Mouse (Mus musculus): ENCODE measurements around the gene Lrrc17. TPM values are rescaled to one million over a fixed set of nuclear protein-coding genes. Genes with fewer than 3 reads are reported as not detected.
"Not testable (repeated sequence)": the region's sequence is repeated elsewhere in the genome, so short reads cannot be mapped to it uniquely, and the experiment has no call there.

Gene Lrrc17
- polyA plus RNA-seq, 1 experiment from 2014 or later: 16.8 TPM

GRCm38 (mm10) chr5:21586763-21587162 lies 43.4 kb downstream of the Lrrc17 start:
- H3K36me3 ChIP-seq (replicated peaks): no peaks in the 10 kb centered on the region
- H3K4me3 ChIP-seq (replicated peaks): no peak overlapping the region
- WGBS: 55% methylated on average over 6 of the region's 6 CpGs
- no peak overlapping the region for H3K9ac ChIP-seq
- no peaks in the 10 kb centered on the region for H3K4me1 ChIP-seq
- no peak for ATAC-seq (ENCODE audit: low FRiP score)
- no peak overlapping the region for H3K27ac ChIP-seq
- H3K4me2 ChIP-seq: no peak overlapping the region
- H3K27me3 ChIP-seq: no peaks in the 10 kb centered on the region
- H3K9me3 ChIP-seq: no peaks in the 10 kb centered on the region

- H3K9me3 ChIP-seq: no peaks in the 10 kb centered on the region
- H3K27me3 ChIP-seq: no peaks in the 10 kb centered on the region
- no peak overlapping the region for H3K9ac ChIP-seq
- no peak overlapping the region for H3K27ac ChIP-seq
- no peak overlapping the region for H3K4me2 ChIP-seq
- no peaks in the 10 kb centered on the region for H3K4me1 ChIP-seq
- H3K36me3 ChIP-seq (replicated peaks): no peaks in the 10 kb centered on the region
- no peak for ATAC-seq (ENCODE audit: low FRiP score)
- H3K4me3 ChIP-seq (replicated peaks): no peak overlapping the region
- 86% methylated on average over 7 of the region's 7 CpGs for WGBS
Observed at GRCm38 (mm10) chr5:21587683-21588082, 44.3 kb downstream of the Lrrc17 start.

GRCm38 (mm10) chr5:21588220-21588619 lies 44.9 kb downstream of the Lrrc17 start:
- WGBS: 91% methylated on average over 13 of the region's 13 CpGs
- Histone ChIP-seq H3K9ac (no peak overlapping the region), H3K9me3 (no peaks in the 10 kb centered on the region), H3K4me1 (no peaks in the 10 kb centered on the region), H3K4me3 (replicated peaks) (no peak overlapping the region), H3K27me3 (no peaks in the 10 kb centered on the region), H3K36me3 (replicated peaks) (no peaks in the 10 kb centered on the region), H3K4me2 (no peak overlapping the region), H3K27ac (no peak overlapping the region)
- no peak for ATAC-seq (ENCODE audit: low FRiP score)

GRCm38 (mm10) chr5:21592106-21592505 lies 48.7 kb downstream of the Lrrc17 start:
- H3K27ac ChIP-seq: no peak overlapping the region
- no peak overlapping the region for H3K4me2 ChIP-seq
- no peaks in the 10 kb centered on the region for H3K36me3 ChIP-seq (replicated peaks)
- H3K27me3 ChIP-seq: no peaks in the 10 kb centered on the region
- 85% methylated on average over 2 of the region's 2 CpGs for WGBS
- no peak overlapping the region for H3K9ac ChIP-seq
- no peaks in the 10 kb centered on the region for H3K9me3 ChIP-seq
- no peak overlapping the region for H3K4me3 ChIP-seq (replicated peaks)
- no peak for ATAC-seq (ENCODE audit: low FRiP score)
- H3K4me1 ChIP-seq: no peaks in the 10 kb centered on the region

GRCm38 (mm10) chr5:21593201-21593709 lies 49.9 kb downstream of the Lrrc17 start:
- no peak for ATAC-seq (ENCODE audit: low FRiP score)

GRCm38 (mm10) chr5:21599536-21599935 lies 56.2 kb downstream of the Lrrc17 start:
- H3K4me2 ChIP-seq; ATAC-seq (ENCODE audit: low FRiP score); H3K27me3 ChIP-seq; H3K36me3 ChIP-seq (replicated peaks); H3K27ac ChIP-seq; H3K4me1 ChIP-seq; H3K9me3 ChIP-seq; H3K4me3 ChIP-seq (replicated peaks); H3K9ac ChIP-seq: not testable (repeated sequence)
- 76% methylated on average over 2 of the region's 2 CpGs for whole genome bisulfite sequencing

More at GRCm38 (mm10) chr5:21593201-21593709, 49.9 kb downstream of the Lrrc17 start:
- no peaks in the 10 kb centered on the region for H3K36me3 ChIP-seq (replicated peaks)
- H3K9me3 ChIP-seq: no peaks in the 10 kb centered on the region
- no peak overlapping the region for H3K9ac ChIP-seq
- no peak overlapping the region for H3K27ac ChIP-seq
- no peak overlapping the region for H3K4me3 ChIP-seq (replicated peaks)
- 93% methylated on average over 9 of the region's 9 CpGs for WGBS
- no peak overlapping the region for H3K4me2 ChIP-seq
- H3K27me3 ChIP-seq: no peaks in the 10 kb centered on the region
- H3K4me1 ChIP-seq: no peaks in the 10 kb centered on the region

GRCm38 (mm10) chr5:21599961-21600360 lies 56.6 kb downstream of the Lrrc17 start:
- WGBS: 93% methylated on average over 4 of the region's 4 CpGs
- H3K4me2 ChIP-seq: no peak overlapping the region

GRCm38 (mm10) chr5:21605936-21606335 lies 62.6 kb downstream of the Lrrc17 start:
- H3K36me3 ChIP-seq (replicated peaks): no peaks in the 10 kb centered on the region
- WGBS: 74% methylated on average over 6 of the region's 6 CpGs
- H3K27me3 ChIP-seq: no peaks in the 10 kb centered on the region
- H3K9ac ChIP-seq: no peak overlapping the region
- H3K4me2 ChIP-seq: no peak overlapping the region
- no peaks in the 10 kb centered on the region for H3K4me1 ChIP-seq
- no peak overlapping the region for H3K4me3 ChIP-seq (replicated peaks)
- H3K9me3 ChIP-seq: no peaks in the 10 kb centered on the region
- H3K27ac ChIP-seq: no peak overlapping the region
- ATAC-seq (ENCODE audit: low FRiP score): no peak

More at GRCm38 (mm10) chr5:21599961-21600360, 56.6 kb downstream of the Lrrc17 start:
- Histone ChIP-seq H3K36me3 (replicated peaks) (no peaks in the 10 kb centered on the region), H3K4me3 (replicated peaks) (no peak overlapping the region), H3K27me3 (no peaks in the 10 kb centered on the region), H3K27ac (no peak overlapping the region), H3K9me3 (no peaks in the 10 kb centered on the region), H3K9ac (no peak overlapping the region), H3K4me1 (no peaks in the 10 kb centered on the region)
- no peak for ATAC-seq (ENCODE audit: low FRiP score)

- no peaks in the 10 kb centered on the region for H3K9me3 ChIP-seq
- WGBS: 79% methylated on average over 12 of the region's 12 CpGs
- no peak overlapping the region for H3K9ac ChIP-seq
- no peaks in the 10 kb centered on the region for H3K4me1 ChIP-seq
- H3K4me3 ChIP-seq (replicated peaks): no peak overlapping the region
- H3K27me3 ChIP-seq: no peaks in the 10 kb centered on the region
- H3K27ac ChIP-seq: no peak overlapping the region
- H3K36me3 ChIP-seq (replicated peaks): no peaks in the 10 kb centered on the region
- H3K4me2 ChIP-seq: no peak overlapping the region
- ATAC-seq (ENCODE audit: low FRiP score): no peak
Observed at GRCm38 (mm10) chr5:21608311-21609304, 65.2 kb downstream of the Lrrc17 start.

- WGBS: 90% methylated on average over 3 of the region's 3 CpGs
Observed at GRCm38 (mm10) chr5:21610996-21611395, 67.6 kb downstream of the Lrrc17 start.

GRCm38 (mm10) chr5:21614299-21614698 lies 70.9 kb downstream of the Lrrc17 start:
- WGBS: 96% methylated on average over 11 of the region's 11 CpGs
- H3K36me3 ChIP-seq (replicated peaks); H3K4me3 ChIP-seq (replicated peaks); ATAC-seq (ENCODE audit: low FRiP score); H3K4me2 ChIP-seq; H3K9ac ChIP-seq; H3K4me1 ChIP-seq; H3K27me3 ChIP-seq; H3K27ac ChIP-seq; H3K9me3 ChIP-seq: not testable (repeated sequence)

More at GRCm38 (mm10) chr5:21610996-21611395, 67.6 kb downstream of the Lrrc17 start:
- H3K4me2 ChIP-seq: no peak overlapping the region
- no peaks in the 10 kb centered on the region for H3K9me3 ChIP-seq
- no peak overlapping the region for H3K4me3 ChIP-seq (replicated peaks)
- no peaks in the 10 kb centered on the region for H3K27me3 ChIP-seq
- no peaks in the 10 kb centered on the region for H3K4me1 ChIP-seq
- no peak for ATAC-seq (ENCODE audit: low FRiP score)
- no peak overlapping the region for H3K27ac ChIP-seq
- no peaks in the 10 kb centered on the region for H3K36me3 ChIP-seq (replicated peaks)
- H3K9ac ChIP-seq: no peak overlapping the region

- no peak overlapping the region for H3K4me3 ChIP-seq (replicated peaks)
- H3K27ac ChIP-seq: no peak overlapping the region
- H3K4me2 ChIP-seq: no peak overlapping the region
- H3K27me3 ChIP-seq: no peaks in the 10 kb centered on the region
- H3K9me3 ChIP-seq: no peaks in the 10 kb centered on the region
- no peaks in the 10 kb centered on the region for H3K36me3 ChIP-seq (replicated peaks)
- H3K9ac ChIP-seq: no peak overlapping the region
- no peak for ATAC-seq (ENCODE audit: low FRiP score)
- WGBS: 83% methylated on average over 3 of the region's 3 CpGs
- no peaks in the 10 kb centered on the region for H3K4me1 ChIP-seq
Observed at GRCm38 (mm10) chr5:21616450-21617009, 73.2 kb downstream of the Lrrc17 start.
